Mouse (Mus musculus) spleen, postnatal 4 days (tissue): ENCODE measurements around the gene Spon2.
A peak's percentile ranks its signal among the peaks of the same experiment; 100 is the strongest.

Experiments used
- DNase-seq, 2 experiments: peaks; one replicate each; pipeline ENCODE4 v3.0.0; 2022; ENCODE audit warnings: low spot score in 2 of 2

Gene Spon2

GRCm38 (mm10) chr5:33217663-33218062, 592 bp downstream of the Spon2 start:
- DNase-seq = no peak

GRCm38 (mm10) chr5:33214723-33215122, 3.5 kb downstream of the Spon2 start:
- DNase-seq = no peak

- no peak for DNase-seq
Observed at GRCm38 (mm10) chr5:33211254-33211653, 7.0 kb downstream of the Spon2 start.

GRCm38 (mm10) chr5:33210515-33210914, 7.7 kb downstream of the Spon2 start:
- DNase-seq = no peak

- peak in 1 of 2 experiments; percentile 41 for DNase-seq
Observed at GRCm38 (mm10) chr5:33208533-33209245, 9.6 kb downstream of the Spon2 start.

GRCm38 (mm10) chr5:33207136-33207535, 11.1 kb downstream of the Spon2 start:
- DNase-seq = peak in 1 of 2 experiments; percentile 50

- no peak for DNase-seq
Observed at GRCm38 (mm10) chr5:33206328-33206727, 11.9 kb downstream of the Spon2 start.

- no peak for DNase-seq
Observed at GRCm38 (mm10) chr5:33204284-33204683, 14.0 kb downstream of the Spon2 start.

GRCm38 (mm10) chr5:33203691-33204242, 14.5 kb downstream of the Spon2 start:
- peak; percentile 75 to 89 for DNase-seq

- no peak for DNase-seq
Observed at GRCm38 (mm10) chr5:33203171-33203565, 15.1 kb downstream of the Spon2 start.

- DNase-seq = peak in 1 of 2 experiments; percentile 52
Observed at GRCm38 (mm10) chr5:33202516-33203170, 15.6 kb downstream of the Spon2 start.

- peak in 1 of 2 experiments; percentile 53 for DNase-seq
Observed at GRCm38 (mm10) chr5:33201697-33202096, 16.6 kb downstream of the Spon2 start.

GRCm38 (mm10) chr5:33200071-33200470, 18.2 kb downstream of the Spon2 start:
- DNase-seq = no peak

- DNase-seq = peak in 1 of 2 experiments; percentile 32
Observed at GRCm38 (mm10) chr5:33195246-33195852, 22.9 kb downstream of the Spon2 start.

GRCm38 (mm10) chr5:33193567-33193966, 24.7 kb downstream of the Spon2 start:
- peak in 1 of 2 experiments; percentile 32 for DNase-seq
